Mouse (Mus musculus) hindbrain, embryonic 12.5 days (tissue): ENCODE data around the gene Krt5. TPM values are rescaled to one million over a fixed set of nuclear protein-coding genes. Genes with fewer than 3 reads are reported as not detected.
"Not testable (repeated sequence)": the region's sequence is repeated elsewhere in the genome, so short reads cannot be mapped to it uniquely, and the experiment has no call there.

Source experiments
- ATAC-seq: fragments of 200-750 bp; cut with Nextera tagmentation; 2 replicates; pipeline ENCODE4 v1.8.0; 2017; ENCODE audit warnings: moderate TSS enrichment; ENCODE audit not compliant: low FRiP score
- H3K27ac ChIP-seq: fragments of 300-500 bp; sonication (generic); 2 replicates; pipeline ENCODE4 v1.5.1; 2016; ENCODE audit warnings: mild to moderate bottlenecking
- H3K27me3 ChIP-seq: fragments of 300-500 bp; sonication (generic); 2 replicates; pipeline ENCODE4 v1.6.1; 2016; ENCODE audit warnings: mild to moderate bottlenecking
- H3K36me3 ChIP-seq: fragments of 300-500 bp; sonication (generic); 2 replicates; pipeline ENCODE4 v1.6.1; 2016; ENCODE audit warnings: mild to moderate bottlenecking
- H3K4me1 ChIP-seq: fragments of 300-500 bp; sonication (generic); 2 replicates; pipeline ENCODE4 v1.6.1; 2016
- H3K4me2 ChIP-seq: fragments of 300-500 bp; sonication (generic); replicated peaks from 2 replicates; pipeline ENCODE4 v1.6.1; 2016; ENCODE audit warnings: mild to moderate bottlenecking
- H3K4me3 ChIP-seq: fragments of 300-500 bp; sonication (generic); 2 replicates; pipeline ENCODE4 v1.5.1; 2016; ENCODE audit warnings: mild to moderate bottlenecking
- H3K9ac ChIP-seq: fragments of 300-500 bp; sonication (generic); 2 replicates; pipeline ENCODE4 v1.6.1; 2016; ENCODE audit warnings: mild to moderate bottlenecking, moderate library complexity
- H3K9me3 ChIP-seq: fragments of 300-500 bp; sonication (generic); replicated peaks from 2 replicates; pipeline ENCODE4 v1.6.1; 2016; ENCODE audit warnings: mild to moderate bottlenecking
- WGBS: fragments of 180-500 bp; shearing (Covaris S2); methylation state at CpG from one replicate; pipeline ENCODE4 v1.1.7; 2016; 5-methylcytosine and 5-hydroxymethylcytosine counted together
- microRNA-seq: library from miRNA; unstranded; fragments of <30 nt; microRNA quantifications from one replicate; pipeline ENCODE4, GENCODE M21; 2017
- polyA plus RNA-seq: library from polyadenylated mRNA; unstranded; fragments of >200 nt; fragmentation: Nextera tagmentation; extraction: Ambion mirVana; gene quantifications from 2 replicates; pipeline ENCODE4 v1.2.1, GENCODE M21; 2016

Gene Krt5
- polyA plus RNA-seq, 1 experiment from 2014 or later, result 14.1 TPM

GRCm38 (mm10) chr15:101699192-101699591 lies 13.5 kb downstream of the Krt5 start:
- ATAC-seq, result no peak
- 73% methylated on average over 3 of the region's 3 CpGs for WGBS
- no peaks in the 10 kb centered on the region; the same call in 1 of the 2 replicates for H3K27me3 ChIP-seq

DNA sequence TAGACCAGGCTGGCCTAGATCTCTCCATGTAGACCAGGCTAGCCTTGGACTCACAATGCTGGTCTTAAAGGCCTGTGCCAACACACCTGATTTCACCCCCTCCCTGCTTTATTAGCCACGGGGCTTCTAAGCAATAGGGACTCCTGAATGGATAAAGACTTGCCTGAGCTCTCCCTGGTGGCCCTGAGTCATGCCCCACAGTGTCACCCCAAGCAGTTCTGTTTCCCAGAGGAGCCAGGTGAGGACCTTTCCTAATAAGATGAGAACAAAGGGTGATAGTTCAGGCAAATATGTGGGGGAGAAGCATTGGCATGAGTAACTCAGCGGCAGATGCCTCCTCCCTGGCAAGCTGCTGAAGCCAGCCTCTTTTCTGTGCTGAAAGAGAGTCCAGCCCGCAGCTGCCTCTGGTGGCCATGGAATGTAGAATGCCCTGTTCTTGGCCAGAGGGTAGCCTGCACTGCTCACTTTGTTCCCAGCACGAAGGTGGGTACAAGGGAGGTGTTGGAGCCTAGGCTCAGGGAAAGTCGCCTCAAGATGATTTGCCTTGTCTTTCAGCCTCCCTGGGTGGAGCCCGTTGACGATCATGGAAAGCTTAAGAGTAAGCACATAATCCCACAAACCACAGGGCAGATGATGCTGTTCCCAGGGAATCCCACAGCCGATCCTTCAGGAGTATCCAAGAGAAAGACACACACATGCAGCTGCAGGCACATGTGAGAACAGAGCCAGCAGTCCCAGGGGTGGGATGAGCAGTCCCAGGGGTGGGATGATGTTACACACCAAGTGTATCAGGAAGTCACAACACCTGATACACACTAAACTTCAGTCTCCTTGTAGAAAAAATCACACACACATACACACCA lies 15.1 kb downstream of the Krt5 start:
- Histone ChIP-seq H3K9ac (no peak overlapping the region), H3K9me3 (no peaks in the 10 kb centered on the region), H3K4me2 (no peak overlapping the region), H3K4me1 (no peaks in the 10 kb centered on the region), H3K27ac (no peak overlapping the region), H3K4me3 (no peak overlapping the region), H3K27me3 (no peaks in the 10 kb centered on the region; the same call in 1 of the 2 replicates), H3K36me3 (no peaks in the 10 kb centered on the region)
- ATAC-seq, result no peak
- 74% methylated on average over 8 of the region's 8 CpGs for WGBS

More at GRCm38 (mm10) chr15:101699192-101699591, 13.5 kb downstream of the Krt5 start:
- H3K4me2 ChIP-seq, result no peak overlapping the region
- H3K9me3 ChIP-seq, result no peaks in the 10 kb centered on the region
- H3K4me3 ChIP-seq, result no peak overlapping the region
- no peak overlapping the region for H3K9ac ChIP-seq
- no peak overlapping the region for H3K27ac ChIP-seq
- no peaks in the 10 kb centered on the region for H3K4me1 ChIP-seq
- H3K36me3 ChIP-seq, result no peaks in the 10 kb centered on the region

- Histone ChIP-seq H3K27ac (no peak within 1 kb of the TSS), H3K9me3 (no peaks in the 10 kb centered on the region), H3K4me2 (no peak within 1 kb of the TSS), H3K4me1 (no peaks in the 10 kb centered on the region), H3K9ac (no peak within 1 kb of the TSS), H3K36me3 (no peaks in the 10 kb centered on the region), H3K27me3 (no peaks in the 10 kb centered on the region), H3K4me3 (no peak within 1 kb of the TSS)
- WGBS, result 84% methylated on average over 5 of the region's 5 CpGs
- no peak for ATAC-seq
Observed at GRCm38 (mm10) chr15:101694207-101694606, 18.5 kb downstream of the Krt5 start, which contains the start of gene Krt6a. Krt6a (minus strand) TSS chr15:101694307.

- H3K4me3 ChIP-seq, result not testable (repeated sequence)
- 93% methylated on average over 5 of the region's 5 CpGs for WGBS
Observed at GRCm38 (mm10) chr15:101690460-101690859, 22.2 kb downstream of the Krt5 start.

GRCm38 (mm10) chr15:101688161-101688560 lies 24.5 kb downstream of the Krt5 start:
- Histone ChIP-seq H3K9ac (no peak overlapping the region), H3K27ac (no peak overlapping the region), H3K4me1 (no peaks in the 10 kb centered on the region), H3K9me3 (no peaks in the 10 kb centered on the region), H3K36me3 (no peaks in the 10 kb centered on the region), H3K4me3 (no peak overlapping the region), H3K4me2 (no peak overlapping the region), H3K27me3 (no peaks in the 10 kb centered on the region)
- WGBS, result 62% methylated on average over 2 of the region's 2 CpGs
- ATAC-seq, result no peak

More at GRCm38 (mm10) chr15:101690460-101690859, 22.2 kb downstream of the Krt5 start:
- H3K36me3 ChIP-seq, H3K9me3 ChIP-seq, H3K9ac ChIP-seq, H3K4me1 ChIP-seq, H3K27ac ChIP-seq, H3K27me3 ChIP-seq, ATAC-seq, H3K4me2 ChIP-seq: not testable (repeated sequence)

DNA sequence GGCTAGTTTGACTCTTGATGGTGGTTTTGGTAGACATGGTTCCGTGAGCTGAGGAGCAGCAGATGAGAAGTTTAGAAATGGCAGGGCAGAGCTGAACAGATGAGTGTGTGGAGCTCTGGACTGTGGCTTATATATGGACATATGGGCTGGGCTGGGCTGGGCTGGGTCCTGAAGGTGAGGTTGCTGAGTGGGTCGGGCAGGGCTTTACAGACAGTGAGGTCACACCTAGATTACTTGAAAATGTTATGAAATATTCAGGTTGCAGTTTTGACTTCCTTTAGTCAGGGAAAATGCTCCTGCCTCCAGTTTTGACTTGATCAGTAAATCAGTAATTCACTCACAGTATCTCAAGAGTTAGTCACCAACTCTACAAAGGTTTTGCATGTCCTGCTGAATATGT lies 32.5 kb downstream of the Krt5 start, which contains the start of gene Krt6b:
TSS of gene Krt6b (minus strand) at position 101 of the 400 bp plus-strand sequence.
- 88% methylated on average over 2 of the region's 2 CpGs for WGBS
- no peak within 1 kb of the TSS for H3K9ac ChIP-seq
- H3K36me3 ChIP-seq, result no peaks in the 10 kb centered on the region
- H3K27me3 ChIP-seq, result no peaks in the 10 kb centered on the region
- H3K4me2 ChIP-seq, result no peak within 1 kb of the TSS
- no peak for ATAC-seq
- H3K9me3 ChIP-seq, result no peaks in the 10 kb centered on the region
- no peaks in the 10 kb centered on the region for H3K4me1 ChIP-seq
- no peak within 1 kb of the TSS for H3K4me3 ChIP-seq
- no peak within 1 kb of the TSS for H3K27ac ChIP-seq

DNA sequence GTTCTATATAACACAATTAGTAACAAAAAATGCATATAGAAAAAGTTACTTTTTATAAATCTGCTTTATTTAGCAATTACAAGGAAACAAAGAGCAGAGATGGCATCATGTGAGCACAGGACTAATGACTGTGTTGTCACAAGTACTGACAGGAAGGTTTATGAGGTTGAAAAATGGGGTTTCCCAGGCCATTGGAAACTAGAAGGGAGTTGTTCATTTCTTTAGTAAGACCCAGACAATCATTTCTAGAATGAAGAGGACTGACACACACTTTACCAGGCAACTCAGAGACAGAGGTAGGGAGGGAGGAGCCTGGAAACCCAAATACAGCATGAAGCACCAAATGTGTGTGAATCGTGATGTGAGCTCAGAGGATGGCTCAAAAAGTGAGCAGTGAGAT lies 36.7 kb downstream of the Krt5 start:
- Histone ChIP-seq H3K36me3 (no peaks in the 10 kb centered on the region), H3K9me3 (no peaks in the 10 kb centered on the region), H3K27me3 (no peaks in the 10 kb centered on the region), H3K4me2 (no peak overlapping the region), H3K9ac (no peak overlapping the region), H3K4me3 (no peak overlapping the region), H3K4me1 (no peaks in the 10 kb centered on the region), H3K27ac (no peak overlapping the region)
- ATAC-seq, result no peak
- 90% methylated on average over 1 of the region's 1 CpGs for WGBS

Small RNA genes lying within 50 kb of the gene (microRNA-seq; reads per million reads assigned to microRNA genes)
- gene Gm44323, result not detected
- not detected for gene Gm44342
- not detected for gene Gm44383

Other genes starting within 250 kb of the Krt5 start
- not detected in 2 replicates for gene Krt81, start 249.1 kb downstream of the Krt5 start, polyA plus RNA-seq
- not detected in 2 replicates for gene Krt86, start 239.4 kb downstream of the Krt5 start, polyA plus RNA-seq
- gene Krt83, start 221.4 kb downstream of the Krt5 start, polyA plus RNA-seq, result not detected in 2 replicates
- gene Gm49425, start 195.6 kb downstream of the Krt5 start, polyA plus RNA-seq, result not detected in 2 replicates
- gene Krt84, start 180.1 kb downstream of the Krt5 start, polyA plus RNA-seq, result not detected in 2 replicates
- not detected in 2 replicates for gene Krt82, start 162.2 kb downstream of the Krt5 start, polyA plus RNA-seq
- 0.14 and 0.30 TPM in 2 replicates for gene Krt90, start 149.9 kb downstream of the Krt5 start, polyA plus RNA-seq
- 0.08 and 0.18 TPM in 2 replicates for gene Krt75, start 139.0 kb downstream of the Krt5 start, polyA plus RNA-seq
- not detected in 2 replicates for gene Gm5414, start 84.7 kb downstream of the Krt5 start, polyA plus RNA-seq
- gene Gm5478, start 65.5 kb downstream of the Krt5 start, polyA plus RNA-seq, result not detected in 2 replicates
- not detected in 2 replicates for gene Krt6b, start 32.6 kb downstream of the Krt5 start, polyA plus RNA-seq
- gene Krt6a, start 18.6 kb downstream of the Krt5 start, polyA plus RNA-seq, result not detected in 2 replicates
- not detected in 2 replicates for gene Krt71, start 30.2 kb upstream of the Krt5 start, polyA plus RNA-seq
- gene Krt72, start 73.6 kb upstream of the Krt5 start, polyA plus RNA-seq, result not detected in 2 replicates
- 0.57 and 0.65 TPM in 2 replicates for gene Krt73, start 89.4 kb upstream of the Krt5 start, polyA plus RNA-seq
- gene Krt2, start 105.3 kb upstream of the Krt5 start, polyA plus RNA-seq, result not detected in 2 replicates
- gene Krt1, start 137.9 kb upstream of the Krt5 start, polyA plus RNA-seq, result 4.2 and 4.4 TPM in 2 replicates
- not detected in 2 replicates for gene Krt77, start 156.8 kb upstream of the Krt5 start, polyA plus RNA-seq
- not detected in 2 replicates for gene Krt76, start 180.0 kb upstream of the Krt5 start, polyA plus RNA-seq
- gene Krt4, start 211.8 kb upstream of the Krt5 start, polyA plus RNA-seq, result 0.21 TPM in 1 of 2 replicates, not detected in the other
- not detected in 2 replicates for gene Krt79, start 227.4 kb upstream of the Krt5 start, polyA plus RNA-seq
- not detected in 2 replicates for gene Krt78, start 241.4 kb upstream of the Krt5 start, polyA plus RNA-seq